Mouse (Mus musculus): ENCODE measurements around the gene Pla1a.

DNA sequence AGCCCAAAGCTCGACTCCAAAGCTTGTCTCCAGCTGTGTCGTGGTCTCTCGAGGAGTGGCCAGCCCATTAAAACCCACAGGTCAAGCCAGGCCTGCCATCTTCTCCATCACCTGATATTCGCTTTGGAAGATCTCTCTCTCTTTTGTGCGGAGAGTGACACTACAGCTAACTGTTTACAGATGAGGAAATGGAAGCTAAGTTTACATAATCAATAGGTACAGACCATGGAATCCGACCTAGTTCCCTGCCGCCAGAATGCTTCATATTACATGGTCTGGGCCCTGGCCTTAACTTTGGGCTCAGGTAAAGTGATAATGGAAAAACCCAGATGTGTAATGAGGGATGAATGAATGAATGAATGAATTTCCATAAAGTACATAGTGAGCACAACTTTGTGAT, 17.8 kb upstream of the Pla1a start:
- TF ChIP-seq CTCF (conservative IDR thresholded peaks at IDR 0.05; ENCODE audit: low read length) (no peak), POU5F1 (IDR thresholded peaks at IDR 0.05; ENCODE audit: borderline replicate concordance, low read length) (no peak), NANOG (IDR thresholded peaks at IDR 0.05; ENCODE audit: borderline replicate concordance, low read length) (no peak)
